Mouse (Mus musculus) naive thymus-derived CD4-positive, alpha-beta T cell, adult 2 months (primary cell): ENCODE data around the gene Jup.

Source experiments
- DNase-seq: peaks from one replicate; pipeline ENCODE4 v3.0.0-alpha.2; 2011; ENCODE audit warnings: low read depth

Jup gene

GRCm38 (mm10) chr11:100397600-100398389, at the start of gene Jup:
Jup (minus strand) TSS chr11:100397763.
- DNase-seq, result peak; percentile 93

- no peak for DNase-seq
Observed at GRCm38 (mm10) chr11:100442625-100443024, 45.1 kb upstream of the Jup start.

DNA sequence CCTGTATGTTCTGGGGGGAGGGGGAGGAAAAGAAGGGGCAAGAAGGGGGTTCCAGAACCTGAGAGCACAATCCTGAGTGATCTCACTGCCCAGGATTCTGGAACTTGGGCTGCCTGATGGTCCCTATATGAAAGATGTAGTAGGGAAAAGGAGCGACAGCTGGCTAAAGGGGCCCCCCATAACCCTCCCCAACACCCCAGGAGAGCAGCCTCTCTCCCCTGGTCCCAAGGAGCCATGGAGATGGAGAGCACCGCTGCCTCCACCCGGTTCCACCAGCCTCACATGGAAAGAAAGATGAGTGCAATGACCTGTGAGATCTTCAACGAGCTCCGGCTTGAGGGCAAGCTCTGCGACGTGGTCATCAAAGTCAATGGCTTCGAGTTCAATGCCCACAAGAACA, 44.2 kb upstream of the Jup start, which contains the start of the genes Nt5c3b and Klhl10:
Gene Nt5c3b, minus strand, starts transcription at position 12 of the 400 bp plus-strand sequence.
Gene Klhl10, plus strand, starts transcription at position 121 of the 400 bp plus-strand sequence.
- DNase-seq, result no peak

GRCm38 (mm10) chr11:100440691-100441522, 43.3 kb upstream of the Jup start:
- DNase-seq, result peak; percentile 89

GRCm38 (mm10) chr11:100437901-100438300, 40.3 kb upstream of the Jup start:
- no peak for DNase-seq

DNA sequence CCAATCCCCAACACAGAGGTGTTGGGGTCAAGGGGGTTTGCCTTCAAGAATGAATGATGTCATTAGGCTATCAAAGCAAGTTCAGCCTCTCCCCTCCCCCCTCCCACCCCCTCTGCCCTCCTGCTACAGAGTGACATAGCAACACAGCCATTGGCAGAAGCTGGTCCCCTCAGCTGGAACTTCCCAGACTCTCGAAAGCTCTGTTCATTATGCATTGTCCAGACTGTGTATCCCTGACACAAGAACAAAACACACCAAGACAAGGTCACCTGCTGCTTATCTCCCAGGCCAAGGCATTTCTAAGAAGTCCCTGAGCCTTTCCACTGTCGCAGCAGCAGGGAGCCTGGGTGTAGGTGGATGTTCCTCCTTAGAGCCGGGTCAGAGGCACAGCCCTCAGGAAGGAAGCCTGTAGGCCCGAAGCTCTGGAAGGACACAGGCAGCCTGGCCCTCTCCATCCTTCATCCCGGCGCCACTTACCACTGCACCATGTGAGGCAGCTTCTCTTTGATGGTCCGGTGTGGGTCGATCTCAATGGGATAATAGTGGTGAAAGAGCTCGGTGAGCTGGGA, 38.2 kb upstream of the Jup start:
- no peak for DNase-seq

DNA sequence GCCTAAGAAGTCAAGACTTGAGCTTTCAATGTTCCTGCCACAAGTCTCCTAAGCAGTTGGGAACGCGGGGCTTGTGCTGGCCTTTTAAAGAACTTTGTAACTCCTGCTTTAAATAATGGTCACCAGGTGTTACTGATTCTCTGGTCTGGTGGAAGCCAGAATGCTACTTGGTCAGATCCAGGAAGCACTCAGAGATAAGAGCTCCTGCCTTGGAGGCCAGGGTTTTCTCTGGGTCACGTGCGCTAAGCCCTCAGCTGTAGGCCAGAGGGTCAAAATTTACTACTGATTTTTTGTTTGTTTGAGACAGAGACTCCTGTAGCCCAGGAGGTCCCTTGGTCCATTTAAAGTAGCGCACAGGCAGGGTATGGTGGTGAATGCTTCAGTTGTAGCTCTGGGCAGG, 34.4 kb upstream of the Jup start:
- DNase-seq, result no peak

GRCm38 (mm10) chr11:100430052-100430451, 32.5 kb upstream of the Jup start:
- no peak for DNase-seq

- DNase-seq, result no peak
Observed at GRCm38 (mm10) chr11:100428612-100429199, 31.1 kb upstream of the Jup start.

DNA sequence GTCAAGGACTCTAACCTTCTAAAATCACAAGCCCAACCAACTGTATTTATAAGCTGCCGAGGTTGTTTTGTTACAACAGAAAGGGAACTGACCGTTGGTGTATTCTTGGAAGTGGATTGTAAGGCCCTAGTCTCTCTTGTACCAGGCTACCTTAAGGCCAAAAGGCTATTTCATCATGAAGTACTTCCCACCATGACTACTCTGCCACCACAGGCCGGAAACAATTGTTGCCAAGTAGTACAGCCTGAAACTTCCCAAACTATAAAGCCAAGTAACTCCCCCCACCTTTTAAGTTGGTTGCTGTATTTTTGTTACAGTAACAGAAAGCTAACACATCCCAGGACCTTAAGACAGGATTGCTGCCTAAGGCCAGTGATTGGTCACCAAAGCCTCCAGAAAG, 29.3 kb upstream of the Jup start:
- DNase-seq, result no peak

GRCm38 (mm10) chr11:100425851-100426250, 28.3 kb upstream of the Jup start:
- peak; percentile 56 for DNase-seq

DNA sequence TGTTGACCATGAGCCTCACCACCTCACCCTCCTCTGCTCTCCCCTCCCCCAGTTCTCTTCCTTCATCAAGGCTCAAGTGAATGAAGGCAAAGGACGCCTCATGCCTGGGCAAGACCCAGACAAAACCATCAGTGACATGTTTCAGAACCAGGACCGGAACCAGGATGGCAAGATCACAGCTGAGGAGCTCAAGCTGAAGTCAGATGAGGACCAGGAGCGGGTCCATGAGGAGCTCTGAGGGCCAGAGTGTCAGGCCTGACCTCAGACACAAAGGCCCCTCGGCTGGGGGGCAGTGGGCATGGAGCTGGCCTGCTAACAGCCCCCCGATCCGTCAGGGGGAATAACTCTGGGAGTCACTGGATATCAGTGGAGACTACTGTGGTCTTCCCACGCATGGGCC, 26.3 kb upstream of the Jup start:
- DNase-seq, result no peak

GRCm38 (mm10) chr11:100421537-100421936, 24.0 kb upstream of the Jup start:
- no peak for DNase-seq

- DNase-seq, result peak; percentile 55
Observed at GRCm38 (mm10) chr11:100414914-100415822, 17.6 kb upstream of the Jup start, which contains the start of gene Fkbp10. Fkbp10 (plus strand) TSS chr11:100415697.

DNA sequence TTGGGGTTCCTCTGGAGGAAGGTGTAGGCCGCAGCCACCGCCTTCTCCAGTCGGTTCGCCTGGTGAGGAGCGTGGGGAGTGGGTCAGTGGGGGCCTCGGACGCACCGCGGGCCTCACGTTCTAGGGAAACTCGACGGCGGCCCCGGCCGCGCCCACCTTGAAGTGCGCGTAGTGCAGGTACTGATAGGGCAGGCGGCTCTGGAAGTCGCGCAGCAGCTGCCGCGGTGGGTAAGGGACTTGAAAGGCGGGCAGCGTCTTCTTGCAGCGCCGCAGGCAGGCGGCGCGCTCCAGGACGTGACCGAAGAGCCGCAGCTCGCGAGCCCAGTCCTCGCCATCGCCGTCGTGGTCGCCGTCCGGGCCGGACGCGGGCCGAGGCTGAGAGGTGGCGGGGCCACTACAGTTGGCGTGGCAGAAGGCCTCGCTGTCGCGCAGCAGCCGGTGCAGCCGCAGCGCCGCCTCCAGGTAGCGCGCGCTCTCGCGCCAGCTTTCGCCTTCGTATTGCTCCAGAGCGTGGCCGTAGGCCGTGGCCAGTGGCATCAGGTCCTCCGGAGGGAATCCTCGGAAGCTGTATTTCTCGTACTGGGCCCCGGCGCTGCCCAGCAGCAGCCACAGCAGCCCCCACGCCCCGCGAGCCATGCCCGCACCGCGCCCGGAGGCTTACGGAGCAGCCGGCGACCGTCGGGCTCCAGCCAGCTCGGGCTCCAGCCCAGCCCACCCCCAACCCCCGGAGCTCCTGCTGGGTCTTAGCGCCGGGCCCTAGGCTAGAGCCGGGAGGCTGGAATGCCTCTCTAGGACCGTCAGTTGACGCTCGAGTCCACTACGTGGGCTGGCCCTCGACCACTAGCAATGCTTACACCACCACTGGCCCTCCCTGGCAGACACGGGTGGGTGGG, 16.7 kb upstream of the Jup start, which contains the start of gene P3h4:
Gene P3h4, minus strand, starts transcription at position 816 of the 893 bp plus-strand sequence.
- DNase-seq, result peak; percentile 71

DNA sequence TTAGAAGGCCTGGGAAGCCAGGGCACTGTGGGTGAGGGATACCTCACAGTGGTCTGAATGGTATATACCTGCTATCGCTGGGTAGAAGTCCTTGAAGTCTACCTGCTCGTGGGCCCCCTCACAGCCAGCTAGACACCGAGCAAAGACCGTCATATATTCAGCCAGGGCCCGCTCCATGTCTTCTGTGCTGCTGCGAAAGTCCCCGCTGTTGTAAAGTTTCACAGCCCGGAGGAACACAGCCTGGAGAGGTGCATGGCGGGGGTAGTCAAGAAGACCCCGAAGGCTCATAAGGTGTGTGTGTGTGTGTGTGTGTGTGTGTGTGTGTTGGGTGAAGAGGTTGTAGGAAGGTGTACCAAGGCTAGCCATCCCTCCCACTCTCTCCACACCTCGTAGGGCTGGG, 16.0 kb upstream of the Jup start:
- no peak for DNase-seq

DNA sequence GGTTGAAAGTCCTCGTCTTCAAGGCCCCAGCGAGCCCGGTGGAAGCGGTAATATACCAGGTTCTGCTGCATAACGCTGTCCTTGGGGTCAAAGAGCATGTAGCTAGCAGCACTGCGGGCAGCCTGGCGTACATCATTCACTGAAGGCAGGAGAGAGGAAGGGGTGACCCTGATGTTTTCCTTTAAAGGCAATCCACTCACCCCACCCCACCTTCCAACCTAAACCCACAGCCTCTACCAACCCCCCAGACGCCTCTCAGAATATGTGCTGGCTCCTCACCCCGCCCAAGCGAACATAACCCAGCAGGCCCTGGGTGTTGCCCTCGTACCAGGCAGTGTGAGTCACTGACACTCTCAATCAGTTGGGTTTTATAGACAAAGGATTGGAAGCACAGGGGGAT, 14.2 kb upstream of the Jup start:
- DNase-seq, result no peak

DNA sequence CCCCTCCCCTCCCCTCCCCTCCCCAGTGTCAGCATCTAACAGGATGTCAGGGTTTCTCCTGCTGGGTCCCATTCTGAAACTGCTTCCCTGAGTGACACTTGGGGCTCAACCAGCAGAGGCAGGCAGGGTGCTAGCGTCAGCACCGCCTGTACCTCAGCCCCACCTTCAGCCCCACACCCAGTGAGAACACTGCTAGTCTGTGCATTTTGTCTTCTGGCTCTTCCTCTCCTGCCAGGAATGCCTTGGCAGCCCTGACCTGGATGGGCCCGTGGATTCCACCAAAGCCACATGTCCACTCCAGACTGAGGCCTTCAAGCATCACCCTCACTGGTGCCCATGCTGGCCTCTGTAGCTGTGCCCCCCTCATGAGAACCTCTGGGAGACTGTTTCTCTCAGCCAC, 12.1 kb upstream of the Jup start:
- no peak for DNase-seq

DNA sequence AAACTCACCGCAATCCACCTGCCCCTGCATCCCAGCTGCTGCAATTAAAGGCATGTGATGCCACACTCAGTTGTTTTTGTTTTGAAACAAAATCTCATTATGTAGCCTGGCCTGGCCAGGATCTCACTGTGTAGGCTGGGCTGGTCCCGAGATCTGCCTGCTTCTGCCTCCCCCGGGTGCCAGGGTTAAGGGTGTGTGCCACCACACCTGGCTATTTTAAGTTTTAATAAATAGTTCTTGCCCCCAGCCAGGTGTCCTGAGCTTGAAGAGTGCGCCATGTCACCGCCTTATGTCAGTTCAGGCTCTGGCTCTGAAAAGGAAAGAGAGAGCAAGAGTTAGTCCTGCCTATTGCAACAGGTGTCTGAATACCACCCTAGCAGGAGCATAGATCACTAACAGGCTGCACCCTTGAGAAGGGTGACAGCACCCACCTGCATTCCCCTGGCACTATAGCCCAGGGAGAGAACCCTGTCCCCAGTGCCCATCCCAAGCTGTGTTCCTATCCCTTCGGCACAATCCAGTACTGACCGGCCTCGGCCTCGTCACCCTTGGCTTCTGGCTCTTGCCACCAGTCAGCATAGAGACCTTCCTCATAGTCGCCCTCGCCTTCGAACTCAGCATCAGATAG, 11.4 kb upstream of the Jup start:
- no peak for DNase-seq
